Mouse (Mus musculus): ENCODE results near the gene Raver1.

The Raver1 gene

DNA sequence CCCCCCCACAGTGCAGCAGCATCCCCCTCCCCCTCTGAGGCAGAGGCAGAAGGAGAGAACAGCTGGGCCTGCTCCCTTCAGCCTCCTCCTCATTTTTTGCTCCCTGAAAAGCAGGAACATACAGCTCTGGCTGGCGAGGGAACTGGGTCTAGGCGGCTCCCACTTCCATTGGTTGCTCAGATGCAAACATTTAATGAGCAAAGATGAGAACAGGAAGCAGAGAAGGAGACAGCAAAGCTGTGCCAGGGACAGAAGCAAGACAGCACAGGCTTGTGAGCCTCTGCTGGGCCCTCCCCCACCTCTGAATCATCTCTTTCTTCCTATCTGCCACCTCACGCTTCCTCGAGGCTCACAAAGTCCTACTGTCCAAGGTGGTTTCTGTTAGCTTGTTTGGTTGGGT is 50.5 kb downstream of the Raver1 start:
- DNase-seq (ENCODE audit: low spot score in 2 of 2) = no peak

- DNase-seq (ENCODE audit: low spot score in 2 of 2) = no peak
These were observed 52.0 kb downstream of the Raver1 start for GRCm38 (mm10) chr9:21039779-21040178.

GRCm38 (mm10) chr9:21037481-21037891 is 54.3 kb downstream of the Raver1 start:
- peak in 1 of 2 experiments; percentile 37 for DNase-seq (ENCODE audit: low spot score in 2 of 2)

- DNase-seq (ENCODE audit: low spot score in 2 of 2) = no peak
These were observed 55.1 kb downstream of the Raver1 start for GRCm38 (mm10) chr9:21036666-21037065.

- DNase-seq (ENCODE audit: low spot score in 2 of 2) = no peak
These were observed 55.6 kb downstream of the Raver1 start for GRCm38 (mm10) chr9:21036161-21036560.

DNA sequence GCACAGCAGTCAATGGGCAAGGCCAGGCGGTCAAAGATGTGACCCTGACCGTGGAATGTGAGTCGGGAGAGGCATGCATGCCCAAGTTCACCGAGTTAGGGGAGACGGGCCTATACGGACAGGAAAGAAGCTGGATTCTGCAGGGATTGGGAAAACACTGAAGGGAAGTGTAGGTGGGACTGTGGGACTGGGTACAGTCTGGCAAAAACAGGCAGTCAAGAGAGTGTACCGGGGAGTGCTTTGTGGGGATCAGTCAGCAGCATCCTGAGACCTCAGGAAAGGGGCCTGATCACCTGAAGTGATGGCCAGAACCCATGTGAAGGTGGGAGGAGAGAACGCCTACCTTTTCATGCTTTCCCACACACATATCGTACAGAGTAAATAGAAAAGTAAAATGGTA is 56.2 kb downstream of the Raver1 start:
- DNase-seq (ENCODE audit: low spot score in 2 of 2) = no peak

GRCm38 (mm10) chr9:21034481-21035085 is 57.2 kb downstream of the Raver1 start:
- DNase-seq (ENCODE audit: low spot score in 2 of 2) = no peak

GRCm38 (mm10) chr9:21033136-21033535 is 58.7 kb downstream of the Raver1 start:
- peak; percentile 74 to 88 for DNase-seq (ENCODE audit: low spot score in 2 of 2)

DNA sequence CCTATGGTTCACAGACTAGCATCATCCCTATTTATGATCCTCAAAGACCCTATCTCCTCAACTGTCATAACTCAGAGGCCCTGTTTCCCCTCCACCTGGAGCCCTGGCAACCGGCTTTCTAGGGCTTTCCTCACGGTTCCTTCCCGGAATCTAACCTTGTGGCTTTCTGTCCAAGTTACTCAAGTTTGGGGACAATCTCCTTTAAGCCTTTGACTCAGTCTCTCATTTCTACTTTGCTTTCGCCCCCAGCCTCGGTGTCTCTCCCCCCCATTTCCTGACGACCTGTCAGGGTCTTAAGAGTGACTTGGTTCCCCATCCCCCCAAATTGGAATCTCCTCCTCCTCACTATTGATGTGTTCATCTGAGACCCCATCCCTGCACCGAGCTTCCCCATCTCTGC is 59.3 kb downstream of the Raver1 start:
- no peak for DNase-seq (ENCODE audit: low spot score in 2 of 2)

- DNase-seq (ENCODE audit: low spot score in 2 of 2) = peak in 1 of 2 experiments; percentile 21
These were observed 59.9 kb downstream of the Raver1 start, which contains the start of gene Icam5 for GRCm38 (mm10) chr9:21031896-21032351. Gene Icam5 (plus strand): TSS chr9:21032073.

- peak in 1 of 2 experiments; percentile 61 for DNase-seq (ENCODE audit: low spot score in 2 of 2)
These were observed 60.4 kb downstream of the Raver1 start for GRCm38 (mm10) chr9:21031251-21031895.

GRCm38 (mm10) chr9:21030781-21031250 is 61.0 kb downstream of the Raver1 start:
- DNase-seq (ENCODE audit: low spot score in 2 of 2) = peak; percentile 80 to 90

- DNase-seq (ENCODE audit: low spot score in 2 of 2) = no peak
These were observed 61.7 kb downstream of the Raver1 start for GRCm38 (mm10) chr9:21030055-21030600.

- DNase-seq (ENCODE audit: low spot score in 2 of 2) = peak; percentile 78 to 84
These were observed 62.3 kb downstream of the Raver1 start, which contains the start of gene Icam4 for GRCm38 (mm10) chr9:21029291-21030054. Gene Icam4 (plus strand): TSS chr9:21029373.

DNA sequence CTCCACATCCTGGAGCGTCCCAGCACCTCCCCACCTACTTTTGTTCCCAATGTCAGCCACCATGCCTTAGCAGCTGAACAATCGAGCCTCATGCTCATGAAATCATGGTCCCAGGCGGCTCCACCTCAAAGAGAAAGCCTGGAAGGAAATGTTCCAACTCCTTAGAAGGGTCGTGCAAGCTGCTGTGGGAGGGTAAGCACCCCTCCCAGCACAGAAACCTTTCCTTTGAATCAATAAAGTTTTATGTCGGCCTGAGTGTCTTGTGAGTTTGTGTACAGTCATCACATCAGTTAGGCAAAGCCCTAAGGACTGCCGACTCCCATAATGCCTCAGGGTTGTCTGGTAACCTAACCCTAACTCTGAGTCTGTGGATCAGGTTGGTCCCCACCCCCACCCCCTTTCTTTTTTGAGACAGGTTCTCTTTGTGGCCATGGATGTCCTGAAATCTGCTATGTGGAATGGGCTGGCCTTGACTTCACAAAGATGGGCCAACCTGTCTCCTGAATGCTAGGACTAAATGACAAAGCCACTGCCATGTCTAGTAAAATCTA is 63.2 kb downstream of the Raver1 start:
- no peak for DNase-seq (ENCODE audit: low spot score in 2 of 2)

DNA sequence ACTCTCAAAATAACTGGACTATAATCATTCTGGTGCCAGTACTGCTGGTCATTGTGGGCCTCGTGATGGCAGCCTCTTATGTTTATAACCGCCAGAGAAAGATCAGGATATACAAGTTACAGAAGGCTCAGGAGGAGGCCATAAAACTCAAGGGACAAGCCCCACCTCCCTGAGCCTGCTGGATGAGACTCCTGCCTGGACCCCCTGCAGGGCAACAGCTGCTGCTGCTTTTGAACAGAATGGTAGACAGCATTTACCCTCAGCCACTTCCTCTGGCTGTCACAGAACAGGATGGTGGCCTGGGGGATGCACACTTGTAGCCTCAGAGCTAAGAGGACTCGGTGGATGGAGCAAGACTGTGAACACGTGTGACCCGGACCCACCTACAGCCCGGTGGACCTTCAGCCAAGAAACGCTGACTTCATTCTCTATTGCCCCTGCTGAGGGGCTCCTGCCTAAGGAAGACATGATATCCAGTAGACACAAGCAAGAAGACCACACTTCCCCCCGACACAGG is 64.0 kb downstream of the Raver1 start:
- no peak for DNase-seq (ENCODE audit: low spot score in 2 of 2)

DNA sequence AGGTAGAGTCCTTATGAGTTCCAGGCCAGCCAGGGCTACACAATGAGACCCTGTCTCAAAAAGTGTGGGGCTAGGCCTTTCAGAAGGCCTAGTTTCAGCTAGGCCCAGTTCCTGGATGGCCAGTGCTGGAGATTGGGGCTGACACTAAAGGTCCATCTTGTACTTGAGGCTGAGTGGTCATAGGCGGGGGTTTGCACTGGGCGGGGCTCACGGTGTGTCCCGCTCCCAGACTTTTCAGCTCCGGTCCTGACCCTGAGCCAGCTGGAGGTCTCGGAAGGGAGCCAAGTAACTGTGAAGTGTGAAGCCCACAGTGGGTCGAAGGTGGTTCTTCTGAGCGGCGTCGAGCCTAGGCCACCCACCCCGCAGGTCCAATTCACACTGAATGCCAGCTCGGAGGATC is 65.0 kb downstream of the Raver1 start:
- no peak for DNase-seq (ENCODE audit: low spot score in 2 of 2)

- no peak for DNase-seq (ENCODE audit: low spot score in 2 of 2)
These were observed 66.5 kb downstream of the Raver1 start for GRCm38 (mm10) chr9:21025258-21025810.

Data from urinary bladder, postnatal 4 days (tissue).